Mouse (Mus musculus) heart, embryonic 12.5 days (tissue): ENCODE data around the gene Arhgef3. TPM values are rescaled to one million over a fixed set of nuclear protein-coding genes. Genes with fewer than 3 reads are reported as not detected.
A peak's percentile ranks its signal among the peaks of the same experiment; 100 is the strongest.

Source experiments
- ATAC-seq: fragments of 200-750 bp; cut with Nextera tagmentation; 2 replicates; pipeline ENCODE4 v1.8.0; 2017; ENCODE audit warnings: moderate TSS enrichment, moderate library complexity; ENCODE audit not compliant: insufficient number of reproducible peaks, low FRiP score
- H3K27ac ChIP-seq: fragments of 300-500 bp; sonication (generic); 2 replicates; pipeline ENCODE4 v1.5.1; 2016; ENCODE audit warnings: mild to moderate bottlenecking, moderate library complexity; ENCODE audit not compliant: poor library complexity, severe bottlenecking
- H3K27me3 ChIP-seq: fragments of 300-500 bp; sonication (generic); replicated peaks from 2 replicates; pipeline ENCODE4 v1.6.1; 2016; ENCODE audit warnings: mild to moderate bottlenecking, moderate library complexity
- H3K36me3 ChIP-seq: fragments of 300-500 bp; sonication (generic); 2 replicates; pipeline ENCODE4 v1.6.1; 2016; ENCODE audit warnings: mild to moderate bottlenecking, moderate library complexity
- H3K4me1 ChIP-seq: fragments of 300-500 bp; sonication (generic); replicated peaks from 2 replicates; pipeline ENCODE4 v1.6.1; 2016; ENCODE audit warnings: mild to moderate bottlenecking
- H3K4me2 ChIP-seq: fragments of 300-500 bp; sonication (generic); 2 replicates; pipeline ENCODE4 v1.6.1; 2016; ENCODE audit warnings: mild to moderate bottlenecking, moderate library complexity
- H3K4me3 ChIP-seq: fragments of 300-500 bp; sonication (generic); 2 replicates; pipeline ENCODE4 v1.5.1; 2016; ENCODE audit warnings: mild to moderate bottlenecking
- H3K9ac ChIP-seq: fragments of 300-500 bp; sonication (generic); 2 replicates; pipeline ENCODE4 v1.6.1; 2016; ENCODE audit warnings: mild to moderate bottlenecking, moderate library complexity
- H3K9me3 ChIP-seq: fragments of 300-500 bp; sonication (generic); replicated peaks from 2 replicates; pipeline ENCODE4 v1.6.1; 2016; ENCODE audit warnings: mild to moderate bottlenecking, moderate library complexity
- WGBS: fragments of 180-500 bp; shearing (Covaris S2); methylation state at CpG from one replicate; pipeline ENCODE4 v1.1.7; 2016; 5-methylcytosine and 5-hydroxymethylcytosine counted together
- polyA plus RNA-seq: library from polyadenylated mRNA; unstranded; fragments of >200 nt; fragmentation: Nextera tagmentation; extraction: Ambion mirVana; gene quantifications from 2 replicates; pipeline ENCODE4 v1.2.1, GENCODE M21; 2016

Gene Arhgef3
- polyA plus RNA-seq, 1 experiment from 2014 or later = 17.6 TPM

DNA sequence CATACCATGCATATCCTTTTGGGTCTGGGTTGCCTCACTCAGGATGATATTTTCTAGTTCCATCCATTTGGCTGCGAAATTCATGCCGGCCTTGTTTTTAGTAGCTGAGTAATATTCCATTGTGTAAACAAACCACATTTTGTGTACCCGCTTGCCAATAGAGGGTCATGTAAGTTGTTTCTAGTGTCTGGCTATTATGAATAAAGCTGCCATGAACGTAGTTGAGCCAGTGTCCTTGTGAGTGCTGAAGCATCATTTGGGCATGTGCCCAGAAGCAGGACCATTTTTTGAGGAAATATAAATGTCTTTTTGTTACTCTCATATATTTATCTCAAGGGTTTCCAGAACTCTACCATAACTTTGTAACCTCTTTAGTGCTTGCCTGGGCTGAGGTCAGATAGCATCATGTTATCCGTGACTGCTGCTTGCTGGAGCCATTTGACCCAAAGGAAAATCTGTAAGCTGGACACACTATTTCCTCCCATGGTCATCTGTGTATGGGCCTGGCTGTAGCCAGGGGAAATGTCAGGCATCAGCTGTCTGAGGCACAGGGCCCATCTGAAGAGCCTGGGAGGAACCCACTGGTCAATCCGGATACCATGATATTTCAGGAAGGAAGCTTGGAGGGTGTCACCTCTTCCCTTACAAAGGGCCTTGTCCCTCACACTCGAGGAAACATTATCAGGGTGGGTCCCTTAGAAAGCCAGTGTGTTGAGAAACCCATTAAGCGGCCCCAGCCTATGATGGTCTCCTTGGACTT lies 63.3 kb downstream of the Arhgef3 start:
- H3K27ac ChIP-seq = no peak overlapping the region
- ATAC-seq = peak; percentile 35; the same call in 1 of the 2 replicates
- no peaks in the 10 kb centered on the region for H3K36me3 ChIP-seq

DNA sequence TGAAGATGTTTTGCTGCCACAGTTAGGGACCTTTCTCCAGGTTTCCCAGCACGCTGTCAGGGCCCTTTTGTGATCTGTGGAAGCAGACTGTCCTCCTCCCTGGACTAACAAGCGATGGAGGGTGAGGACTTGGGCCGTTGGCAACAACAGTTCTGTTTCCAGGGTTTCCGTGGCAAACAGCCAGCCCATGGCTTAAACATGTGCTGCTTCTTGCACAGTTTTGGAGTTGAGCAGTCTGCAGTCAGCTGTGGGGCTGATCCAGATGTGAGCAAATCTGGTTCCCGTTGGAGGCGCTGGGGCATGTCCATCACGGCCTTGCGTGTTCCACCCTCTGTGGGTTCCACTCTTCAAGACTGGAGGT lies 63.8 kb downstream of the Arhgef3 start:
- Histone ChIP-seq H3K9ac (no peak overlapping the region), H3K4me1 (peaks cover 43% of the 10 kb centered on the region), H3K4me2 (no peak overlapping the region), H3K36me3 (no peaks in the 10 kb centered on the region), H3K27ac (no peak overlapping the region), H3K9me3 (no peaks in the 10 kb centered on the region), H3K27me3 (no peaks in the 10 kb centered on the region; the same call in 1 of the 2 replicates), H3K4me3 (no peak overlapping the region)
- ATAC-seq = 0 out of 2 replicates have a peak, but pooled peaks have one; percentile 39
- WGBS = 68% methylated on average over 8 of the region's 8 CpGs

More for the DNA sequence above, 63.3 kb downstream of the Arhgef3 start:
- Histone ChIP-seq H3K4me3 (no peak overlapping the region), H3K9me3 (no peaks in the 10 kb centered on the region), H3K27me3 (no peaks in the 10 kb centered on the region; the same call in 1 of the 2 replicates), H3K4me1 (peaks cover 44% of the 10 kb centered on the region), H3K4me2 (no peak overlapping the region), H3K9ac (no peak overlapping the region)
- WGBS = 69% methylated on average over 8 of the region's 8 CpGs

DNA sequence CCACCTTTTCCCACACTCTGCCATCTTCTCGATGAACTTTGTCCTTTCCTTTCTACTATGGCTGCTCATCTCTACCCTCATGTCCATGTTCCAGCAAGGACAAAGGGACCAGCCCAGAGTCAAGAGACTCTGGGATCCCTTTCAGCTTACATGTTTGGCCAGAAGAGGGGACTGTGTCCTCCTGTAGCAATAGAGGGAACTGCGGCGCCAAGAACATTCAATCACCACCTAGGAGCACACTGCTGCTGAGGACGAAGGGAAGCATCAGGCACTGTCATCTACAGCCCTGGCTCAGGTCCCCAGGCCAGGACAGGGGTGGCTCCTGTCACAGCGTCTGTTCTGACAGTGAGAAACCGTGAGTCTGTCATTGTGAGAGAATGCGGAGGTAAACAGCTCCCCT lies 65.1 kb downstream of the Arhgef3 start:
- H3K9ac ChIP-seq = no peak overlapping the region
- H3K4me3 ChIP-seq = no peak overlapping the region
- H3K9me3 ChIP-seq = no peaks in the 10 kb centered on the region
- H3K27ac ChIP-seq = no peak overlapping the region
- WGBS = 75% methylated on average over 7 of the region's 7 CpGs
- no peak for ATAC-seq
- peaks cover 43% of the 10 kb centered on the region for H3K4me1 ChIP-seq
- H3K36me3 ChIP-seq = no peaks in the 10 kb centered on the region
- H3K27me3 ChIP-seq = no peaks in the 10 kb centered on the region; the same call in 1 of the 2 replicates
- H3K4me2 ChIP-seq = no peak overlapping the region

DNA sequence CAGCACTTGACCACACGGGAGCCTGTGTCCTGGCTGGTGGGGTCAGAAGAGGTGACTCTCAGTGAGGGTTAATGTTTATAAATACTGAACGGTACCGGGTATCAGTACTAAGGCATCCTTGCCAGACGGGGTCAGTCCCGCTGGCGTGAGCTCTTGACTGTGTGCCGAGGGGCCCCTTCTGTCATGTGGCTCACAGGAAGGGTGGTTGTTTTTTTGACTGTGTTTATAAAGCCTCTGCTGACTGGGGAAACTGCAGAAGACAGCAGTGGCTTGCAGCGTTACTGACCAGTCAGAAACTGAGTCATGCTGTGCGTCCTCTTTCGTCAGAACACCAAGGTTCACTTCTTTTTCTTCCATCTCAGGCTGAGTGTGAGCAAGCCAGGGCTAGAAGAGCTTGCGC lies 67.4 kb downstream of the Arhgef3 start:
- no peak overlapping the region for H3K9ac ChIP-seq
- no peaks in the 10 kb centered on the region for H3K9me3 ChIP-seq
- no peak overlapping the region; the same call in 1 of the 2 replicates for H3K4me2 ChIP-seq
- ATAC-seq = peak; percentile 46
- H3K27ac ChIP-seq = peak overlapping the region; percentile 17; the same call in 1 of the 2 replicates
- H3K4me1 ChIP-seq = peaks cover 46% of the 10 kb centered on the region
- no peaks in the 10 kb centered on the region for H3K36me3 ChIP-seq
- no peak overlapping the region for H3K4me3 ChIP-seq
- no peaks in the 10 kb centered on the region for H3K27me3 ChIP-seq
- 37% methylated on average over 11 of the region's 11 CpGs for WGBS

DNA sequence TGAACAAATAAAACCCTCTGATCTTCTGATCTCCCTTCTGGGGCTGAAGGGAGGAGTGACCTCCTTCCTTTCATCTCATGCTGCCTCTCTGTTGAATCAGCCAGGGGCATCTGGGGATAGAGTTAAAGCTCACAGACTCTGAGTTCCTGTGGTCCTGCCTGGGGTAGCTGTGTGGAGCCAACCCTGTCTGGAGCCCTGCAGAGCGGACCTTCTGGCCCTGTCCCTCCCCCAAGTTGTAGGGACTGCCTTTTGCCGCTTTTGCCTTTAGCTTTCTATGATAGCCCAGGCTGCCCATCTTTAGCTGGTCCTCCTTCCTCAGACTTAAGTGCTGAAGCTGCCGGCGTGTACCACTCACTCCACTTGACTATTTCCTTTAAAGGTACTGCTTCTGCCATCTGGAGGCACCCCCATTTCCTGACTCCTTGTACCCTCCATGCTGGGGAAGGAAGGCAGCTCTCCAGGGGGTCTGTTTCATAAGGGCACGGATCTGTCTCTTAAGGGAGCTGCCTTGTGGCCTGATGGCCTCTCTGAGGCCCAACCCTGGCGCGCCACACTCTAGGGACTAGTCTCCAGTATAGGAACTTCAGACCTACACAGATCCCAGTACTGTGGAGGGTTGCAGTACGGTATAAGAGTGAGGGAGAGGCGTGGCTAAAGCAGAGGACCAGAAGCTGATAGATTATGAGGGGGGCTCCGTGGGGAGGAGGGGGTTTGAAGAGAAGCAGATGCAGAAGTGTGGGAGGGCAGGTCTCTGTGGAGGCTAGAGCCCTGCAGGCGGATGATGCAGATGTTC lies 68.1 kb downstream of the Arhgef3 start:
- no peak overlapping the region for H3K9ac ChIP-seq
- H3K4me2 ChIP-seq = no peak overlapping the region
- peaks cover 40% of the 10 kb centered on the region for H3K4me1 ChIP-seq
- ATAC-seq = no peak
- H3K9me3 ChIP-seq = no peaks in the 10 kb centered on the region
- no peak overlapping the region for H3K27ac ChIP-seq
- no peak overlapping the region for H3K4me3 ChIP-seq
- 56% methylated on average over 11 of the region's 11 CpGs for WGBS
- H3K36me3 ChIP-seq = no peaks in the 10 kb centered on the region
- H3K27me3 ChIP-seq = no peaks in the 10 kb centered on the region

DNA sequence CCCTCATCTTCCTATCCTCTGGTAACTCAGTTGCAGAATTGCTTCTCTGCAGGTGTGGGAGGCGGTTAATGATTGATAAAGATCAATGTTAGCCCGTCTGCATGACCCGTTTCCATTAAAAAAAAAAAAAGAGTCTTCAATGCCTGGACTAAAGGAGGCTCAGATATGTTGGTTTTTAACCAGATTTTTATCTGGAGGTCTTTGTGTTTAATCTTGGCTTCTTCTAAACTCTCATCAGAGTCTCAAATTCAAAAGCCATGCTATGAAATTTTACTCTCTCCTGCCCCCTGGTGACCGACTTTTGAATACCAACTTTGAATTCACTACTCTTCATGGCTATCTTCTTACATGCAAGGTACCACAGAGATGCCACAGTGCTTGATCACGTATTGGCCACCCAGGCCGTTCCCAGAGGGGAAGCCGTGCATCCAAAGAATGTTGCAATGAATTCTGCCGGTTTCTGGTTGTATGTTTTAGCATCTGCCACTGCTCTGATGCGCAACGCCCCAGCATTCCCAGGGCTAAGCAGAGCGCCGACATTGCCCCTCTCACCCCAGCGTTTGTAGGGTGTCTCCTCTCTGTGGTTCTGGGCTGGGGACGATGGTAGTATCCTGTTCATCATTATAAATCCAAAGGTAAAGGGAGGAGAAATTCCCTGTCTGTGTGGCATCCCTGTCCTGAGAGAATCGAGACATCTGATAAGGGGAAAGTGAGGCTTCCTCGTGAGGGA lies 69.0 kb downstream of the Arhgef3 start:
- Histone ChIP-seq H3K36me3 (no peaks in the 10 kb centered on the region), H3K4me3 (no peak overlapping the region), H3K9ac (no peak overlapping the region), H3K27me3 (no peaks in the 10 kb centered on the region), H3K4me2 (no peak overlapping the region), H3K4me1 (peaks cover 32% of the 10 kb centered on the region), H3K27ac (no peak overlapping the region), H3K9me3 (no peaks in the 10 kb centered on the region)
- WGBS = 55% methylated on average over 16 of the region's 16 CpGs
- ATAC-seq = no peak

DNA sequence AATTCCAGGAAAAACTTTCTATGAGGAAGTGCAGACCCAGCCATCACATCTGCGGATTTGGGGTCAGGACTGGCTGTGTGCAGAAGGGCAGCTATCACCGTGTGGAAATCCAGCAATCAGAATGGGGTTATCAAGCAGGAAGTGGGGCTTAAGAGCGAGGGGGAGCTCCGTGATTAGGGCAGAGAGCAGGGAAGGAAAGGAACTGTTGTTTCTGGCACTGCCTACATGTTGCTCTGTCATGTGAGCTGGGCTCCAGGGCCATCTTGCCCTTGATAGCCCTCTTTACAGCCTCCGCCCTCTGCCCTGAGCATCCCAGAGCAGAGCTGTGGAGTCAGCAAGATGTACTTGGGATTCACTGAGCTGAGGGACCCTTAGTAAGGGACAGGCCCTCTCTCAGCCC lies 71.2 kb downstream of the Arhgef3 start:
- Histone ChIP-seq H3K4me1 (peaks cover 27% of the 10 kb centered on the region), H3K27me3 (no peaks in the 10 kb centered on the region), H3K9ac (no peak overlapping the region), H3K4me2 (no peak overlapping the region), H3K9me3 (no peaks in the 10 kb centered on the region), H3K36me3 (no peaks in the 10 kb centered on the region), H3K27ac (peak overlapping the region; percentile 46; the same call in 1 of the 2 replicates), H3K4me3 (no peak overlapping the region)
- WGBS = 34% methylated on average over 5 of the region's 5 CpGs
- peak; percentile 80 for ATAC-seq

DNA sequence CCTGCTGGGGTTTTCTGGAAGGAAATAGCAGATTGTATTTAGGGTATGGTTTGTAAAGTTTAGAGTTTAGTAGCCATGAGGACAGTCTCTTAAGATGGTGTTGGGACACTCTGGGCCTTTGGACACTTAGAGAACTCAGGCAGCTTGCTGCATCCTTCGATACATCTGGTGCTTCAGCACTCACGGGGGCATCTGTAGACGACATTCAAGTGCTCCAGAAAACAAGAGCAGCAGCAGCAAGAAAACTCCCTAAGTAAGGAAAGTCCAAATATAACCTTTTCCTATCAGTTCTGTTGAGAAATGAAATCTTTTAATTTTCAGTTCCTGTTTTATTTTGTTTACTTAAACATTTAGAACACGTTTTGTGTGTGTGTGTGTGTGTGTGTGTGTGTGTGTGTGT lies 71.9 kb downstream of the Arhgef3 start:
- Histone ChIP-seq H3K36me3 (no peaks in the 10 kb centered on the region), H3K4me2 (no peak overlapping the region), H3K27me3 (no peaks in the 10 kb centered on the region), H3K4me1 (peaks cover 23% of the 10 kb centered on the region), H3K27ac (no peak overlapping the region; the same call in 1 of the 2 replicates), H3K9me3 (no peaks in the 10 kb centered on the region), H3K4me3 (no peak overlapping the region), H3K9ac (no peak overlapping the region)
- no peak for ATAC-seq
- WGBS = 67% methylated on average over 4 of the region's 4 CpGs

DNA sequence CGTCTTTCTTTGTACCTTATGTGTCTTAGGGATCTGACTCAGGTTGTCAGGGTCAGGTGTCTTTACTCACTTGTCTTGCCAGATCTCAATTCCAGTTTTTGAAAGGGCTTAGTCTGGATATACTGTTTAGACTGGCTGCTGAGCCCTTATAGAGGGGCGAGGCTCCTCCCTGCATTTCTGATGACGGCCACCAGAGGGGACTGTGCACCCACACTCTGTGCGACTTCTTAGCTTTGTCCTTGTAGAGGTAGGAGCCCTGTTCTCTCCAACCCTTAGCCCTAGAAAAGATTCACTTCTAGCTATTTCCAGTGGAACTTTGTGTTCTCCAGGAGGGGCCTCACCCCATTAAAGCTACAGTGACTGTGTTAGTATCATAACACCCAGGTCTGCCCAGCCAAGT lies 72.3 kb downstream of the Arhgef3 start:
- Histone ChIP-seq H3K4me3 (no peak overlapping the region), H3K4me1 (peaks cover 19% of the 10 kb centered on the region), H3K27me3 (no peaks in the 10 kb centered on the region), H3K36me3 (no peaks in the 10 kb centered on the region), H3K9me3 (no peaks in the 10 kb centered on the region), H3K9ac (no peak overlapping the region), H3K4me2 (no peak overlapping the region), H3K27ac (no peak overlapping the region)
- 14% methylated on average over 4 of the region's 4 CpGs for WGBS
- no peak for ATAC-seq

DNA sequence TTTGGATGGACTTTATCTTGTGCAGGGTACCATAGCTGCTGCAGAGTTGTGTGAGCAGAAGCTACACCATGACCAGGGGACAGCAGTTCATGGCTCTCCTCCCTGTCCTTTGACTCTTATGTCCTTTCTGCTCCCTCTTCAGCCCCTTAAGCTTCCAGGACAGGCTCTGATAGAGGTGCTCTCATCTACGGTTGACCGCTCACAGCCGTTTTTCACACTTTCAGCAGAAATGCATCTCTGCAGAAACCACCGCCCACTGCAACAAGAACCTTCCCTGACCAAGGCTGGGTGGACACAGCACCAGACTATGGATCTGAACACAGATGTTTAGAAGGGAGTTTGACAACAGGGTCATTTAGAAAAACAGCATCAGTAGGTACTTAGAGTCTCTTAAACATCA lies 73.2 kb downstream of the Arhgef3 start:
- 68% methylated on average over 4 of the region's 4 CpGs for WGBS
- Histone ChIP-seq H3K27me3 (no peaks in the 10 kb centered on the region), H3K9me3 (no peaks in the 10 kb centered on the region), H3K4me1 (peaks cover 10% of the 10 kb centered on the region), H3K4me3 (no peak overlapping the region), H3K27ac (no peak overlapping the region), H3K9ac (no peak overlapping the region), H3K4me2 (no peak overlapping the region), H3K36me3 (no peaks in the 10 kb centered on the region)
- ATAC-seq = no peak

DNA sequence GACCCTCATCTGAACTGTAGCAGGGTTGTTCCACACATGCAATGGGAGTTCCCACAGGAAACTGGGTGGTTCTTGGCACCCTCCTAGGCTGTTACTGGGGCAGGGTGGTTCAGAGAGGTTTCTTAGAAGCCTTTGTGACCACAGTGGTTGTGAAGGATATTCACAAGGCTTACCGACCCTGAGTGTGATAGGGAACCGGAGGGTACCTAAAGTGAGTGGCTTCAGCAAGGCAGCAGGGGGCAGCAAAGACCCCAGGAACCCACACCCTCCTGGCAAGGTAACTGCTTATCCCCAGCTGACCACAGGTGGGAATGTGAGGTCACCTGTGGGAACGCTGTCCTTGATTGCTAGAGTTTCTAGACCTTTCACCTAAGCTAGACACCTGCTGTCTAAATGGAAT lies 77.8 kb downstream of the Arhgef3 start:
- Histone ChIP-seq H3K9ac (no peak overlapping the region), H3K9me3 (no peaks in the 10 kb centered on the region), H3K36me3 (no peaks in the 10 kb centered on the region), H3K4me2 (no peak overlapping the region), H3K27me3 (no peaks in the 10 kb centered on the region), H3K27ac (no peak overlapping the region), H3K4me3 (no peak overlapping the region), H3K4me1 (no peaks in the 10 kb centered on the region)
- ATAC-seq = no peak
- 33% methylated on average over 3 of the region's 3 CpGs for WGBS
